Mouse (Mus musculus): Measurements from ENCODE around the gene Zfp683.

Gene Zfp683

DNA sequence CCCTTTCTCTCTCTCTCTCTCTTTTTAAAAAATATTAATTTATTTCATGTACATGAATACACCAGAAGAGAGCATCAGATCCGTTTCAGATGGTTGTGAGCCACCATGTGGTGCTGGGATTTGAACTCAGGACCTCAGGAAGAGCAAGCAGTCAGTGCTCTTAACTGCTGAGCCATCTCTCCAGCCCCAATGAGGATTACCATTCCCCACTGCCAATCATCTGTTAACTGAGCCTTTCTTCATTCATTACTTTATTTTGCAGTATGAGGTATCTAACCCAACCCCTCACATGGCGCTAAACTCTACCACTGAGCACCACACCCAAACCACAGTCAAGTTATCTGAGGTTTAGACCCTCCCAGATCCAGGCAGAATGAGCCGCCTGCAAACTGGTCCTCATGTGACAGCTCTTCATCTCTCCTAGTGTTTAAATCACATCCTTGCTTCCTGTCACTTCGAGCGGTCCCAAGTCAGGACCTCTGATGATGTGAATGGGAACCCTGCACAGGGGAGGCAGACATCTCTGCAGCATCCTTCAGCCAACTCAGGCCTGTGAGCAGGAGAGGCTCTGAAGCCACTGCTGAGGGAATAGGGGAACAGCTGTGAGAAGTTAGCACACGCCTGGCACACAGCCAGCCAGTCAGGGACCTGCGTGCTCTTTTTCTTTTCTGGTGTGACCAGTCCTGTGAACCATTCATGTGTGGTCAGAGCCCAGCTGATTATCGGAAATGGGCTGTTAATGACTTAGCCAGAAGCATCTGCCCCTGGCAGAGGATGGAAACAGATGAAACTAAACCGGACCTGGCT lies 12.1 kb upstream of the Zfp683 start:
- peaks cover 8% of the 10 kb centered on the region; the same call in 1 of the 2 replicates for H3K27me3 ChIP-seq (ENCODE audit: insufficient read depth, low read length)
- H3K4me3 ChIP-seq (replicated peaks; ENCODE audit: low read length) = no peak overlapping the region
- H3K36me3 ChIP-seq (ENCODE audit: insufficient read depth, low read length) = no peaks in the 10 kb centered on the region
- TF ChIP-seq CTCF (conservative IDR thresholded peaks at IDR 0.05; ENCODE audit: low read length) (no peak), POU5F1 (IDR thresholded peaks at IDR 0.05; ENCODE audit: borderline replicate concordance, low read length) (no peak), NANOG (IDR thresholded peaks at IDR 0.05; ENCODE audit: borderline replicate concordance, low read length) (no peak)
- peaks cover 7% of the 10 kb centered on the region for H3K4me1 ChIP-seq (replicated peaks; ENCODE audit: low read depth, low read length)
- H3K9me3 ChIP-seq (ENCODE audit: low read length) = peaks cover 19% of the 10 kb centered on the region

DNA sequence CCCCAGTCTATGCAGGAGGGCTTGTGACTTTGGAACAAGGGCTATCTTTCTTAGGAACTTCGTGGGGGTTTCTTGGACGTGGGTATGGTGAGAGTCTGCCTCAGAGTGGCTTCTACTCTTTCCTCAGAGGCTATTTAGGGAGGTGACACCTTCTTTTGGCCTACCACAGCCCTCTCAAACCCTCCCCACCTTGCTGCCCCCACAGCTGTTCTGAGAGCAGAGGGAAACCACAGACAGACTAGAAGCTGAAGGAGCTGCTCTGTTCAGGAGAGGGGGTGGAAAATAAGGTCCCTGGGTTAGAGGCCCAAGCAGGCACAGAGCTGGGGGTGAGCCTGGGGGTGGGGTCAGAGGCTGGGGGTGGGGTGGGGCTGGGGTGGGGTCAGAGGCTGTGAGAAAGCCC lies 10.6 kb upstream of the Zfp683 start:
- H3K27me3 ChIP-seq (ENCODE audit: insufficient read depth, low read length) = peaks cover 2% of the 10 kb centered on the region; the same call in 1 of the 2 replicates
- no peaks in the 10 kb centered on the region for H3K36me3 ChIP-seq (ENCODE audit: insufficient read depth, low read length)
- no peak for TF ChIP-seq CTCF (conservative IDR thresholded peaks at IDR 0.05; ENCODE audit: low read length)
- TF ChIP-seq NANOG (IDR thresholded peaks at IDR 0.05; ENCODE audit: borderline replicate concordance, low read length) = no peak
- no peak for TF ChIP-seq POU5F1 (IDR thresholded peaks at IDR 0.05; ENCODE audit: borderline replicate concordance, low read length)
- H3K9me3 ChIP-seq (ENCODE audit: low read length) = peaks cover 19% of the 10 kb centered on the region
- H3K4me1 ChIP-seq (replicated peaks; ENCODE audit: low read depth, low read length) = peaks cover 7% of the 10 kb centered on the region
- H3K4me3 ChIP-seq (replicated peaks; ENCODE audit: low read length) = no peak overlapping the region

DNA sequence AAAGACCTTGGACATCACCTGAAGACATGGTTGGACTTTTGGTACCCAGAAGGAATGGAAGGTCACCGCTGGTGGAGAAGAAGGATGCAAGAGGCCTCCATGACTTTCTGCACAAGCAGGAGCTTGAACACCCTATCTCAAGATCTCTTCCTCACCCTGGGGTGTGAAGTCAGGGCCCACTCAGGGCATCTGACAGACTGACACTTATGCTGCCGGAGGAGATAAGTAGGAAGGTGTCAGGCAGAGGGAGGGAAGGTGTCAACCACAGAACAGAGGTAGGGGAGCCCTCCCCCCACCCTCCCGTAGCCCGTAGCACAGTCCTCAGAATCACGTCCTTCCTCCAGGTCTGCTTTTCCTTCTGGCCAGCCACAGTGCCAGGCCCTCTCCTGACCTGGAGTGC lies 6.0 kb upstream of the Zfp683 start:
- Histone ChIP-seq H3K4me3 (replicated peaks; ENCODE audit: low read length) (no peak overlapping the region), H3K27me3 (ENCODE audit: insufficient read depth, low read length) (peaks cover 1% of the 10 kb centered on the region), H3K4me1 (replicated peaks; ENCODE audit: low read depth, low read length) (peaks cover 3% of the 10 kb centered on the region; the same call in 1 of the 2 replicates), H3K36me3 (ENCODE audit: insufficient read depth, low read length) (no peaks in the 10 kb centered on the region), H3K9me3 (ENCODE audit: low read length) (peaks cover 23% of the 10 kb centered on the region)
- TF ChIP-seq POU5F1 (IDR thresholded peaks at IDR 0.05; ENCODE audit: borderline replicate concordance, low read length) = no peak
- no peak for TF ChIP-seq NANOG (IDR thresholded peaks at IDR 0.05; ENCODE audit: borderline replicate concordance, low read length)
- TF ChIP-seq CTCF (conservative IDR thresholded peaks at IDR 0.05; ENCODE audit: low read length) = no peak

DNA sequence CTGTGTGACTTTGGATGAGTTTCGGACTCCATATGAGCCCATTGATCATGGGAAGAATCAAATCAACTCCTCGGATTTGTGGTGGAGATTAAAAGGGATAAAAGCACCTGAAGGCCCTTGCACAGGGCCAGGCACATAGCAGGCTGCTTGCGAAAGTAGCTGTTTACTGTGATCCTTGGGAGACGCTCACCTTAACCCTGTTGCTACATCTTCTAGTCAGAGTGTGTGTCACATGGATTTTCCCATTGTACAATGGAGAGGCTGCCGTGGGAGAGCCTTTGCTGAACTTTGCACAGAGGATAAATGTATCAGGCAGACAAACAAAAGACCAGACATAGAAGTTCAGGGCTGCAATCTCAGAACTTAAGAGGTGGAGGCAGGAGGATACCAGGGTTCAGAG lies 1.7 kb upstream of the Zfp683 start:
- H3K36me3 ChIP-seq (ENCODE audit: insufficient read depth, low read length) = no peaks in the 10 kb centered on the region
- peaks cover 14% of the 10 kb centered on the region for H3K4me1 ChIP-seq (replicated peaks; ENCODE audit: low read depth, low read length)
- no peak overlapping the region for H3K4me3 ChIP-seq (replicated peaks; ENCODE audit: low read length)
- peaks cover 16% of the 10 kb centered on the region for H3K27me3 ChIP-seq (ENCODE audit: insufficient read depth, low read length)
- TF ChIP-seq POU5F1 (IDR thresholded peaks at IDR 0.05; ENCODE audit: borderline replicate concordance, low read length) (no peak), NANOG (IDR thresholded peaks at IDR 0.05; ENCODE audit: borderline replicate concordance, low read length) (no peak), CTCF (conservative IDR thresholded peaks at IDR 0.05; ENCODE audit: low read length) (no peak)
- peaks cover 4% of the 10 kb centered on the region; the same call in 1 of the 2 replicates for H3K9me3 ChIP-seq (ENCODE audit: low read length)

DNA sequence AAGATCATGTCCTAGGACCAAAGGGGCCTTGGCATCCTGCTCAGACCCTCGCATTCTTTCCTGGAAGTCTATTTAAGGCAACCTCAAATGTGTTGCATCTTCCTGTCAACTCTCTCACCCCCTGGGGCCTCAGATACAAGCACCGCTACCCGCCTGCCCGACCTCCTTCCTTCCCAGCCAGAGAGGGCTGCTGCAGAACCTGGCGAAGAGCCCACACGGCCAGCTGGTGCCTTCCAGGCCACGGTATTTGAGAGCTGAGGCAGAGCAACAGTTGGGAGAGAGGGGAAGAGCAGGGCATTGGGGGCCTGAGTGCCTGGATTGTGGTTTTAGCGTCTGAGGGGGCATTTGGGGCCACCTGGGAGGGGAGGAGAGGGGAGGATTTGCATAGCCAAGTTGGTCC lies 1.1 kb upstream of the Zfp683 start:
- no peak overlapping the region for H3K4me3 ChIP-seq (replicated peaks; ENCODE audit: low read length)
- H3K27me3 ChIP-seq (ENCODE audit: insufficient read depth, low read length) = peaks cover 16% of the 10 kb centered on the region
- H3K9me3 ChIP-seq (ENCODE audit: low read length) = peaks cover 4% of the 10 kb centered on the region; the same call in 1 of the 2 replicates
- no peak for TF ChIP-seq CTCF (conservative IDR thresholded peaks at IDR 0.05; ENCODE audit: low read length)
- no peak for TF ChIP-seq POU5F1 (IDR thresholded peaks at IDR 0.05; ENCODE audit: borderline replicate concordance, low read length)
- H3K36me3 ChIP-seq (ENCODE audit: insufficient read depth, low read length) = no peaks in the 10 kb centered on the region
- peaks cover 19% of the 10 kb centered on the region for H3K4me1 ChIP-seq (replicated peaks; ENCODE audit: low read depth, low read length)

DNA sequence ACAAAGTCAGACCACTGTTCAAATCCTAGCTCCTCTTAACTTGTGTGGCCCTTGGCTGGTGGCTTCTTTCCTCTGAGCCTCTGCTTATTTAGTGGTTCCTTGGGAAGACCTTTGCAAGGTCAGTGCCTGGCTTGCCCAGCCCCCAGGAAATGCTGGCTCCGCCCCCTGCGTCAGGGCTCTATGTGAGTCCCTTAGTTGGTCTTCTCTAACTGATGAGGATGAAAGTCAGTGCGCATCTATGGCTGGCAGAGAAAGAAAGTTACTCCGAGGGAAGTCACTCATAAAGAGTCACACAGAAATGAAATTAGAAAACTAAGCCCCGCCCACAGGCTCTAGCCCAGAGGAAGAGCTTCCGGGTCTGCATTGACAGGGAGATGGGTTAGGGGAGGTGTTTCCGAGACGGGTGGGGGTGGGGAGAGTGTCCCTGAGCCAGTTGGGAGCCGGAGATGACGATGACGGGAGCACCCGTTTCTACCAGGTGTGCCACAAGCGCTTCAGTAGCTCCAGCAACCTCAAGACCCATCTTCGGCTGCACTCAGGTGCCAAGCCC lies 4.6 kb downstream of the Zfp683 start:
- Histone ChIP-seq H3K4me1 (replicated peaks; ENCODE audit: low read depth, low read length) (peaks cover 68% of the 10 kb centered on the region), H3K4me3 (replicated peaks; ENCODE audit: low read length) (peak overlapping the region; percentile 65)
- no peak for TF ChIP-seq POU5F1 (IDR thresholded peaks at IDR 0.05; ENCODE audit: borderline replicate concordance, low read length)

DNA sequence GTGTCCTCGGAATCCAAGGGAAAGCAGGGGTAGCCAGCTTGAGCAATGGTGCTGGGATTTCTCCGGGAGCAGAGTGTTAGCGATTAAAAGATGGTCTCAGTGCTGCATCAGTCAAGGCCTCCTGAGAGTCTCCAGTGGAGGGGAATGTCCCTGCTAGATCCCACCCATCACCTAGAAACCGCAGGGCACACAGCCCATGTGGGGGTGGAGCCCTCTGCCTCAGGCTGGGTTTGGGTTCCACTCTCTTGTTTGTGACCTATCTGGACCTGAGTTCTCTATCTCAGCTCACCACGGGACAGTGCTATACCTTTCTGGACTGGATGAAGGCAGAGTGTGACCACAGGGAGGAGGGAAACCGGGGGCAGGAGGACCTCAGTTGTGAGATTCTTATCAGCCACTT lies 5.3 kb downstream of the Zfp683 start:
- peaks cover 75% of the 10 kb centered on the region for H3K4me1 ChIP-seq (replicated peaks; ENCODE audit: low read depth, low read length)
- H3K4me3 ChIP-seq (replicated peaks; ENCODE audit: low read length) = peak overlapping the region; percentile 65
- no peaks in the 10 kb centered on the region for H3K9me3 ChIP-seq (ENCODE audit: low read length)
- peaks cover 6% of the 10 kb centered on the region; the same call in 1 of the 2 replicates for H3K27me3 ChIP-seq (ENCODE audit: insufficient read depth, low read length)
- TF ChIP-seq POU5F1 (IDR thresholded peaks at IDR 0.05; ENCODE audit: borderline replicate concordance, low read length) (no peak), CTCF (conservative IDR thresholded peaks at IDR 0.05; ENCODE audit: low read length) (no peak)
- no peaks in the 10 kb centered on the region for H3K36me3 ChIP-seq (ENCODE audit: insufficient read depth, low read length)

More for the DNA sequence above, 4.6 kb downstream of the Zfp683 start:
- H3K27me3 ChIP-seq (ENCODE audit: insufficient read depth, low read length) = peaks cover 11% of the 10 kb centered on the region; the same call in 1 of the 2 replicates
- H3K36me3 ChIP-seq (ENCODE audit: insufficient read depth, low read length) = no peaks in the 10 kb centered on the region
- no peaks in the 10 kb centered on the region for H3K9me3 ChIP-seq (ENCODE audit: low read length)

DNA sequence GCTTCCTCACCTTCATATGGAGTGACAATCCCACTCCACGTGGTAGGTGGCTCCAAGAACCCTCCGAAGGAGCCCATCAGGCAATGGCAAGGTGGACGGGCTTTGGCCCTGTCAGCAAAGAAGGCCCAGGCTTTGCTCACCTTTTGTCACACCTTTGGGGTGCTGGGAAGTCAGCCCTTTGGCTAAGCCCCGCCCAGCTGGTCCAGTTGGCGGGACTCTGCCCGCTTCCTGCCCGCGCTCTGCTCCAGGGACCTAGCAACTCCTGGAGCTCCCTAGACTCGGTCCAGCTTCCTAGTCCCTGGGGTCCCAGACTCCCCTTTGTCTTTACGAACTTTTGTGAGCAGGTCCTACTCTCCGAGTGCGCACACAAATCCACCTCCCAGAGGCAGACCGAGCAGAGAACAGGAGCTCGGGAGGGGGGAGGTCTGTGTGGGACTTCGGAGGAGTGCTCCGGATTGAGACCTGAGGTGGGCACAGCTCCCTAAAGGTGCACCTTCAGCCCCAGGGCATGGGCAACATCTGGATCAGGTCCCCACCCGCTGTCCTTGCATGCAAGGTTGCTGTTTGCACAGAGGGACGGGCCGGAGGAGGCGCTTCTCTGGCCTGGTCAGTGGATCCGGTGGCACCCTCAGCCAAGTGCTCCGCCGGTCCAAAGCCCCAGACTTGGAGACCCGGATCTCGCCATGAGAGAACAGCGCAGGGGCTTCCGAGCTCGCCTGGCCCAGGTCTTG lies 6.7 kb downstream of the Zfp683 start, which contains the start of gene Crybg2:
TSS of gene Crybg2 (plus strand) at position 681 of the 731 bp plus-strand sequence.
- no peak for TF ChIP-seq CTCF (conservative IDR thresholded peaks at IDR 0.05; ENCODE audit: low read length)
- TF ChIP-seq NANOG (IDR thresholded peaks at IDR 0.05; ENCODE audit: borderline replicate concordance, low read length) = no peak

More for the DNA sequence above, 6.7 kb downstream of the Zfp683 start, which contains the start of gene Crybg2:
- H3K4me3 ChIP-seq (replicated peaks; ENCODE audit: low read length) = peak within 1 kb of the TSS; percentile 74
- H3K9me3 ChIP-seq (ENCODE audit: low read length) = no peaks in the 10 kb centered on the region
- H3K27me3 ChIP-seq (ENCODE audit: insufficient read depth, low read length) = peaks cover 8% of the 10 kb centered on the region
- H3K36me3 ChIP-seq (ENCODE audit: insufficient read depth, low read length) = no peaks in the 10 kb centered on the region
- H3K4me1 ChIP-seq (replicated peaks; ENCODE audit: low read depth, low read length) = peaks cover 79% of the 10 kb centered on the region
